Mouse (Mus musculus): ENCODE results near the gene Gm6337. TPM values are rescaled to one million over a fixed set of nuclear protein-coding genes. Genes with fewer than 3 reads are reported as not detected.
"Not testable (repeated sequence)": the region's sequence is repeated elsewhere in the genome, so short reads cannot be mapped to it uniquely, and the experiment has no call there.

The Gm6337 gene
- not detected in 2 replicates for polyA plus RNA-seq (2016; fragmentation: Nextera tagmentation; extraction: Ambion mirVana)

DNA sequence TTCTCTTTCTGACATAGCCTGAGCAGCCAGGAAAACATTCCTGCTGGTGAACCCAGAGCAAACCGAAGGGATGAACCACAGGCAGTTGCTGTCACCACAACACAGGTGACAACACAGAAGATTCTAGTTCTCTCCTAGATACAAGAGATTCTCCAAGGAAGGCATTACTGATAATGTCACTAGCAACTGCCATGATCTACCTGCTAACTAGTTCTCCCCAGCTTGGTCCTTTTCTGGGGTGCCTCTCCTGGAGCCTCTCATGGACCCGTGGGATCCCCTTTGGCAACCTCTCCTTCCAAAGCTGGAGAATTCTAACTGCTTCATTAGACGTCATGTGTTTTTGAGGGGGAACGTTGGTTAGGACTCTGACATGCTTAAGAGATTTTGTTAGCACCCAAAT is at the start of gene Gm6337:
TSS of gene Gm6337 (minus strand) at position 101 of the 400 bp plus-strand sequence.
- H3K9ac ChIP-seq; H3K9me3 ChIP-seq (replicated peaks); ATAC-seq; H3K27me3 ChIP-seq (replicated peaks); H3K36me3 ChIP-seq; H3K27ac ChIP-seq; H3K4me3 ChIP-seq; H3K4me1 ChIP-seq; H3K4me2 ChIP-seq: not testable (repeated sequence)
- WGBS (ENCODE audit: insufficient replicate concordance) = 61% methylated on average over 4 of the region's 4 CpGs

DNA sequence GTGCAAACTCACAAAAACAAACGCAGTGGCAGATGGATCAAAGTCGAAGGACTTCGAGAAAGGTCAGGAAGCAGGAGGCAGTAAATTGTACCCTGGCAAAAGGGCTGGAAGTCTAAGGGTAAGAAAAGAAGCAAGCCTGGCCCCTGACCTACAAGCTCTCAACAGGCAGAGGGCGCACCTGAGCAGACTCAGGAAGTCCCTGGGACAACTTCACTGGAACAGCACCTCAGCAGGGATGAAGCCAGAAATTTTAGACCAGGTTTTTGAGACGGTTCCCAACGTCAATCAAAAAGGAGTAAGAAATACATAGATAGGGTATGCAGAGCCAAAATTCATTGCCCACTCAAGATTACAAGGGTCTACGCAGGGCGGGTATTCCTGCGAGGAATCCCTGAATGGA is 49.4 kb upstream of the Gm6337 start:
- not testable (repeated sequence) for ATAC-seq; H3K4me3 ChIP-seq; H3K9ac ChIP-seq; H3K4me1 ChIP-seq; H3K9me3 ChIP-seq (replicated peaks); H3K27me3 ChIP-seq (replicated peaks); H3K27ac ChIP-seq; H3K4me2 ChIP-seq; H3K36me3 ChIP-seq
- 11% methylated on average over 9 of the region's 9 CpGs for WGBS (ENCODE audit: insufficient replicate concordance)

DNA sequence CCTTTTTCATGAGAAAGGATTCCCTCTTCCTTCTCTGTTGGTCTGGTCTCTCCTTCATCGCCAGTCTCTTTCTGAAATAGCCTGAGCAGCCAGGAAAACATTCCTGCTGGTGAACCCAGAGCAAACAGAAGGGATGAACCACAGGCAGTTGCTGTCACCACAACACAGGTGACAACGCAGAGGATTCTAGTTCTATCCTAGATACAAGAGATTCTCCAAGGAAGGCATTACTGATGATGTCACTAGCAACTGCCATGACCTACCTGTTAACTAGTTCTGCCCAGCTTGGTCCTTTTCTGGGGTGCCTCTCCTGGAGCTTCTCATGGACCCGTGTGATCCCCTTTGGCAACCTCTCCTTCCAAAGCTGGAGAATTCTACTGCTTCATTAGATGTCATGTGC is 35.8 kb upstream of the Gm6337 start, which contains the start of gene Gm8206:
TSS of gene Gm8206 (minus strand) at position 101 of the 400 bp plus-strand sequence.
- not testable (repeated sequence) for H3K9me3 ChIP-seq (replicated peaks); H3K9ac ChIP-seq; H3K4me3 ChIP-seq; ATAC-seq; H3K36me3 ChIP-seq; H3K4me1 ChIP-seq; H3K4me2 ChIP-seq; H3K27me3 ChIP-seq (replicated peaks); H3K27ac ChIP-seq
- WGBS (ENCODE audit: insufficient replicate concordance) = 63% methylated on average over 2 of the region's 3 CpGs

Other genes with a start within 250 kb of the Gm6337 start
- gene Gm3424, start 227.9 kb downstream of the Gm6337 start, polyA plus RNA-seq (2016; fragmentation: Nextera tagmentation; extraction: Ambion mirVana) = not detected in 2 replicates
- not detected in 2 replicates for gene Gm8237, start 177.9 kb downstream of the Gm6337 start, polyA plus RNA-seq (2016; fragmentation: Nextera tagmentation; extraction: Ambion mirVana)
- not detected in 2 replicates for gene Gm3248, start 96.5 kb downstream of the Gm6337 start, polyA plus RNA-seq (2016; fragmentation: Nextera tagmentation; extraction: Ambion mirVana)
- gene Gm3453, start 79.1 kb downstream of the Gm6337 start, polyA plus RNA-seq (2016; fragmentation: Nextera tagmentation; extraction: Ambion mirVana) = not detected in 2 replicates
- 0.14 TPM in 1 of 2 replicates, not detected in the other for gene Gm8206, start 35.7 kb upstream of the Gm6337 start, polyA plus RNA-seq (2016; fragmentation: Nextera tagmentation; extraction: Ambion mirVana)
- 0.06 and 0.30 TPM in 2 replicates for gene Gm3468, start 50.4 kb upstream of the Gm6337 start, polyA plus RNA-seq (2016; fragmentation: Nextera tagmentation; extraction: Ambion mirVana)
- not detected in 2 replicates for gene Gm3476, start 67.5 kb upstream of the Gm6337 start, polyA plus RNA-seq (2016; fragmentation: Nextera tagmentation; extraction: Ambion mirVana)
- not detected in 2 replicates for gene Gm21560, start 161.0 kb upstream of the Gm6337 start, polyA plus RNA-seq (2016; fragmentation: Nextera tagmentation; extraction: Ambion mirVana)
- 0.06 and 0.13 TPM in 2 replicates for gene Gm3411, start 229.0 kb upstream of the Gm6337 start, polyA plus RNA-seq (2016; fragmentation: Nextera tagmentation; extraction: Ambion mirVana)
- gene Gm21103, start 246.6 kb upstream of the Gm6337 start, polyA plus RNA-seq (2016; fragmentation: Nextera tagmentation; extraction: Ambion mirVana) = not detected in 2 replicates

Measured in liver, embryonic 12.5 days (tissue).